Mouse (Mus musculus) CD4-positive, CD25-positive, alpha-beta regulatory T cell (primary cell): Measurements from ENCODE around the gene Gm5152. TPM values are rescaled to one million over a fixed set of nuclear protein-coding genes. Genes with fewer than 3 reads are reported as not detected.

Source experiments
- polyA plus RNA-seq: library from polyadenylated mRNA; unstranded; fragments of 100-300 nt; shearing (Covaris generic); gene quantifications from one replicate; pipeline ENCODE4 v1.2.1, GENCODE M21; 2017

Gm5152 gene
- polyA plus RNA-seq: not detected

GRCm38 (mm10) chr5:10246426-10246825, at the start of gene Gm5152:
Gene Gm5152 (minus strand): TSS chr5:10246526.

